Comparison of ENCODE assay signal across 34 mouse cellular contexts in the genomic region with DNA sequence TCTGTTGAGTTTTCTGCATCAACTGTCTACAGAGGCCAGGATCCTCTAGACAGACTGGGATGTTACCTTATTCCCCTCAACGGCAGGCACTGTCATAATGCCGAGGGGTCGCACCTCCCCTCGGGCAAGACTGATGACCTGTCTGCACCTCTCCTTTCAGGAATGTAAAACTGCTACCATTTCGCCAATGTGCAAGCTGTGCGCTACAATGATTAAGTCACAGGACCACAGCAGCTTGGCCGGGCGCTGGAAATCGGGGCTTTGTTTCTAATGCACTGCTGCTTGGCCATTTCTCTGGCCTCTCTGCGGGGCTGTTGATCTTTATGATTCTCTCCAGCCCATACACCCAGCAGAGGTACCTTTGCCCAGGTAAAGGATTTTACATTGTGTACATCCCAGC.
"Had no signal": no experiment of that assay in that cellular context is flagged by ENCODE, and none has a peak within 500 bp of the region (broad histone marks: within the 10 kb centered on the region; RNA-seq: fewer than 3 reads in every experiment).

No protein-coding gene starts in this region.

- H3K9ac ChIP-seq: heart, embryonic 12.5 days; heart, embryonic 13.5 days; heart, embryonic 15.5 days; hindbrain, embryonic 12.5 days; hindbrain, embryonic 13.5 days; hindbrain, embryonic 14.5 days; hindbrain, embryonic 15.5 days; intestine, embryonic 15.5 days; kidney, embryonic 15.5 days had no signal

- H3K27ac ChIP-seq: heart, embryonic 10.5 days; heart, embryonic 13.5 days; heart, embryonic 15.5 days; hindbrain, embryonic 10.5 days; hindbrain, embryonic 12.5 days; hindbrain, embryonic 13.5 days; hindbrain, embryonic 14.5 days; hindbrain, embryonic 15.5 days; hindbrain, postnatal 0 days; intestine, embryonic 15.5 days; kidney, embryonic 15.5 days; kidney, postnatal 0 days; layer of hippocampus, adult 2 months had no signal

- DNase-seq: heart, postnatal 14 days; heart, postnatal 36 days; heart, postnatal 4 days; kidney, adult 11 months; kidney, adult 18-20 months; kidney, adult 2 months; kidney, adult 8-10 months; kidney, adult 9 months; kidney, postnatal 10 days; kidney, postnatal 14 days; kidney, postnatal 25 days; kidney, postnatal 36 days; kidney, postnatal 4 days; layer of hippocampus, adult 9-11 months; layer of hippocampus, postnatal 36 days had no signal

- H3K36me3 ChIP-seq: heart, embryonic 10.5 days; heart, embryonic 12.5 days; heart, embryonic 13.5 days; heart, embryonic 15.5 days; hindbrain, embryonic 10.5 days; hindbrain, embryonic 12.5 days; hindbrain, embryonic 15.5 days; intestine, embryonic 15.5 days; kidney, embryonic 15.5 days had no signal

- H3K4me2 ChIP-seq: heart, embryonic 11.5 days; heart, embryonic 12.5 days; heart, embryonic 13.5 days; heart, embryonic 15.5 days; hindbrain, embryonic 12.5 days; hindbrain, embryonic 13.5 days; hindbrain, embryonic 14.5 days; hindbrain, embryonic 15.5 days; intestine, embryonic 15.5 days; kidney, embryonic 15.5 days had no signal

- ATAC-seq: hindbrain, embryonic 16.5 days; hindbrain, postnatal 0 days; inflammation-experienced regulatory T-cells, adult 6 months; intestine, embryonic 15.5 days; intestine, embryonic 16.5 days; intestine, postnatal 0 days had no signal

- H3K27me3 ChIP-seq: hindbrain, embryonic 12.5 days; hindbrain, embryonic 13.5 days; hindbrain, embryonic 15.5 days; intestine, embryonic 15.5 days; kidney, embryonic 15.5 days had no signal

- H3K4me3 ChIP-seq: heart, embryonic 10.5 days; heart, embryonic 12.5 days; heart, embryonic 13.5 days; heart, embryonic 15.5 days; hindbrain, embryonic 10.5 days; hindbrain, embryonic 12.5 days; hindbrain, embryonic 13.5 days; hindbrain, embryonic 15.5 days; intestine, embryonic 15.5 days; kidney, embryonic 15.5 days; layer of hippocampus, adult 2 months had no signal

- H3K4me1 ChIP-seq: heart, embryonic 10.5 days; heart, embryonic 12.5 days; heart, embryonic 13.5 days; heart, embryonic 15.5 days; hindbrain, embryonic 12.5 days; intestine, embryonic 15.5 days; kidney, embryonic 15.5 days had no signal

- H3K9me3 ChIP-seq: heart, embryonic 10.5 days; heart, embryonic 12.5 days; heart, embryonic 13.5 days; heart, embryonic 15.5 days; hindbrain, embryonic 10.5 days; hindbrain, embryonic 12.5 days; hindbrain, embryonic 13.5 days; hindbrain, embryonic 15.5 days; intestine, embryonic 15.5 days; kidney, embryonic 15.5 days had no signal
